Mouse (Mus musculus): ENCODE data around the gene Frrs1. TPM values are rescaled to one million over a fixed set of nuclear protein-coding genes. Genes with fewer than 3 reads are reported as not detected.

Gene Frrs1
- 10 to 100 TPM; 20.1 to 25.4 TPM for polyA plus RNA-seq (2017; shearing (Covaris generic))

GRCm38 (mm10) chr3:116858941-116859685 lies at the start of gene Frrs1:
Gene Frrs1 (plus strand): TSS chr3:116859464.

Other genes with a start within 250 kb of the Frrs1 start
- 10 to 100 TPM; 28.3 to 42.7 TPM for gene Trmt13, start 244.9 kb upstream of the Frrs1 start, polyA plus RNA-seq (2017; shearing (Covaris generic))
- gene Mfsd14a, start 196.8 kb upstream of the Frrs1 start, polyA plus RNA-seq (2017; shearing (Covaris generic)): 100 to 1,000 TPM; 106 to 107 TPM
- not detected for gene Gm43191, start 178.2 kb upstream of the Frrs1 start, polyA plus RNA-seq (2017; shearing (Covaris generic))
- gene Slc35a3, start 146.6 kb upstream of the Frrs1 start, polyA plus RNA-seq (2017; shearing (Covaris generic)): 10 to 100 TPM; 22.3 to 27.0 TPM
- 1 to 10 TPM; 3.6 to 6.1 TPM for gene Agl, start 51.3 kb upstream of the Frrs1 start, polyA plus RNA-seq (2017; shearing (Covaris generic))
- gene 4930455H04Rik, start 108.8 kb downstream of the Frrs1 start, polyA plus RNA-seq (2017; shearing (Covaris generic)): not detected
- under 1 TPM in 1 of 2 experiments, not detected in 1; 0.41 TPM for gene Palmd, start 109.5 kb downstream of the Frrs1 start, polyA plus RNA-seq (2017; shearing (Covaris generic))

All from activated CD4-positive, CD25-positive, alpha-beta regulatory T cell (primary cell).